Mouse (Mus musculus): ENCODE measurements around the gene Mus81.
"Not testable (repeated sequence)": the region's sequence is repeated elsewhere in the genome, so short reads cannot be mapped to it uniquely, and the experiment has no call there.

Mus81 gene

DNA sequence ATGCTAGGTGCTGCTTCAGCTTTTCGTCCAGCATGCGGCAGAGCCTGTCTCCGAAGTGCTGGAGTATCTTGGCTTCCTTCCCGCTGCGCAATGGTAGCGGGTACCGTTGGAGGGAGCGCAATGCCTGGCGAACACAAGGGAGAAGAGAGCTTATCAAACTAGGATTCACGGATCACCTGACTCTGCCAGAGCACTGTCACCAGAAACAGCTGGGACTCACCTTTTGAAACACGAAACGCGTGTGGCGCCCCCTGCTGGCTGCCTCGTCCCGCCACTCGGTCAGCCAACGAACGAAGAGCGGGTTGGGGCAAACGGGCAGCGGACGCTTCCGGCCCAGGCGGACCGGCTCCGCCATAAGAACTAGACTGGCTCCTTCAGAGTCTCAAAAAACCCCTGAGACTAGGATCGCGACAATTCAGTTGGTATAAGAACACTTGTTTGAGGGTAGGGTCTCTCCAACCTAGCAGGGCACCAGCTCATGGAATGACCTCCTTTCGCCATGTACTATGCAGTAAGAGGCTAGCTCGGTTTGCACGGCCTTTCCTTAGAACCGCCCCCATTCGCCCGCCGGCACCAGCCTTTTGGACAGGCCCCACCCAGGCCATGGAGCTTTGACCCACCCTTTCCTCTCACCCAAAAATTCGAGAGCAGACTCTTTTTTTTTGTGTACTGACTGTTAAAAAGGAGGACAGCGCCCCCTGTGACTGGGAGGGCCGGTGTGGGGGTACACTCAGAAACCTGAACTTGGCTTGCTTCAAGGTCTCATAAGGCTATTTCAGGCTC is at the start of gene Mus81:
Gene Mus81, minus strand, starts transcription at position 635 of the 783 bp plus-strand sequence.
- peak; percentile 91 for DNase-seq (ENCODE audit: low read depth)

DNA sequence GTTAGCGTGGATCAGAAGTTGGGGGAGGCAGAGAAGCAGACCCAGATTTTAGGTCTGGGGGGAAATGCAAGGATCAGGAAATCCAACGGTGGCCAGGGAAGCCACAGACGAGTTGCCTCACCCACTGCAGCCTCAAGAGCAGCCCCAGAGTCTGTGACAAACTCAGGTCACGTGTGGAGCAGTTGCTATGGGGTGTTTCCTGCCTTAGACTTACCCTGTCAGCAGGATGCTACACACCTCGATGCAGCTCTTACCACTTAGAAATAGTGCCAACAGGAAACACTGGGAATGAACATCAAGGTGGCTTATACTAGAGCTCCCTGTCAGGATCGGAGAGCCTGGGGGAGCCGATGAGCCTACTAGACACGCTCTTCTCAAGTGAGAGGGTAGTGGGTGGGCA is 44.3 kb upstream of the Mus81 start:
- DNase-seq (ENCODE audit: low read depth) = no peak

DNA sequence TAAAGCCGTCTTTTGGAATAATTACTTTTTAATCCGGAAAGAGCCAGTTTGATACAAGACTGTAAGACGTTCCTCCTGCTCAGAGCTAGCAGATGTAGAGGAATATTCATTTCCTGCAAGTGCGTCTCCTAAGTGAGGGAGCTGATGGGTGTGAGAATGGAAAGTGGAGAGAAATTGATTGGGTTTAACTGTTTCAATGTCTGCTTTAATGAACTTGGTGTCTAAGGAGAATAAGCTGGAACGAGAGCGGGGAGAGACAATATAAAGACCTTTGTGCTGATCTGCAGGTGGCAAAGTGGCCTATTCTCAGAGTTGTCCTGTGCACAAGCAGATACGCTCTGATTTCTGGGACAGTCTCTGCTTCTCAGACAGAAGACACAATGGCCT is 41.9 kb upstream of the Mus81 start:
- DNase-seq (ENCODE audit: low read depth) = no peak

DNA sequence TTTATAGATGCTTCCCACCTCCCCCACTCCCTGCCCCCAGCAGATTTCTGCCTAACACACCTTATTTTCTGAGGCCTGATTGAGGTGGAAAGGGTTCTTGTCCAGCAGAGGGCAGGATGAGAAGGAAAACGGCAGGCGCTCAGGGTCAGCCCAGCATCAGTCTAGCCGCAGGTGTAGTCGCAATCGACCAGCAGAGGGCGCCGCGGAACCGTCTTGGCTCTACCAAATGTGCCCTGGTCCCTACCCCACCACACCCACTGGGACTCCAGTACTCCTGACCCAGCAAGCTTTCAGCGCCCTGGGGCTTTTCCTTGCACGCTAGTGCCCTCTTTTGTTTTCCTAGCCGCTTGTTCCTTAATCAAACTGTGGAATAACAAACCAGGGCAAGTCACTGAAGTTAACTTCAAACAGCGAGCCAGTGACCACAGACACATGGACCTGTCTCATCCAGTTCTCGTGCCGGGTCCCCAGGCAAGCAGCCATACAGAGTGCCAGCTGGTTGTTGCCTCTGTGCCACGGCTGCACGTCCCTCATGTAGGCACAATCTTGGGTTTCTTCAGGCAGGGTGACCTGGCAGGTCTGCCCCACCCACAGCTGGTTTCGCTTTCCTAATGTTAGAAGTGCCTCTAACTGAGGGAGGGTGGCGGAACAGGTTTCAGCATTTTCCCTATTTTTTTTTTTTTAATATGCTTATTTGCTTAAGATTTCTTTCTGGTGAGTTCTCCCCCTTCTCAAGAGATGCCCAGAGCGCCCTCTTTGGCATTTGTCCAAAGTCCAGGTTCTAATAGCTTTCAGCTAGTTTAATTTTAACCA is 41.3 kb upstream of the Mus81 start:
- DNase-seq (ENCODE audit: low read depth) = peak; percentile 89

DNA sequence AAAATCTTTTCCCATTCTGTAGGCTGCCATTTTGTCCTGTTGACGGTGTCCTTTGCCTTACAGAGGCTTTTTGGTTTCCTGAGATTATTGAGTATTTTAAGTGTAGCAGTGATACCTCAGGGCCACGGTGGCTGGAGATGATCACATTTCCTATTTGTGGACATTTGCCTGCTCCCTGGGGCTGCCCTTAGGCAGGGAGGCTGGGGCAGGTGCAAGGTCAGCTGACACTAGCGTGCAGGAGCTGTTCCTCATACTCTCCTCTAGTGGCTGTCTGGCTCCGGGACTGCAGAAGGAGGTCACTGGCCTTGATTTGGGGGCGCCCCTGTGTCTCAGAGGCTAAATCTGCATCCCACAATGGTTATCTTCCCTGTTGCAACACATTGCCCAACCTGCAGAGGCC is 37.0 kb upstream of the Mus81 start:
- no peak for DNase-seq (ENCODE audit: low read depth)

DNA sequence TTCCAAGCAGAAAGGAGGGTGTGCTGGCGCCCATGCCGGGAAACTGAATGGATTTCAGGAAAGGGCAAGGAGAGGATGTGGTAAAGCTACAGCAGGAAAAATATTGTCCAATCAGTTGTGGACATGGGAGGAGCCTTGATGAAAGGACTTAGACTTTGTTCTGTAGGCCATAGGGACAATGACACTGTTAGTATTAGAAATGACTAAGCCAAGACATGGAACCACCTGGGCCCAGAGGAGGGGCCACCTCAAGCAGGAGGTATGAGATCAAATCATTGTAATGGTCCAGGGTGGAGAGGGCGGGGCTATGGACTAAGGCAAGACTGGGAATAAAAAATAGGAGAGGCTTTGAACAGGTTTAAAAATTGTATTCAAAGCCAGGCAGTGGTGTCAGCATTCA is 30.5 kb upstream of the Mus81 start:
- DNase-seq (ENCODE audit: low read depth) = no peak

DNA sequence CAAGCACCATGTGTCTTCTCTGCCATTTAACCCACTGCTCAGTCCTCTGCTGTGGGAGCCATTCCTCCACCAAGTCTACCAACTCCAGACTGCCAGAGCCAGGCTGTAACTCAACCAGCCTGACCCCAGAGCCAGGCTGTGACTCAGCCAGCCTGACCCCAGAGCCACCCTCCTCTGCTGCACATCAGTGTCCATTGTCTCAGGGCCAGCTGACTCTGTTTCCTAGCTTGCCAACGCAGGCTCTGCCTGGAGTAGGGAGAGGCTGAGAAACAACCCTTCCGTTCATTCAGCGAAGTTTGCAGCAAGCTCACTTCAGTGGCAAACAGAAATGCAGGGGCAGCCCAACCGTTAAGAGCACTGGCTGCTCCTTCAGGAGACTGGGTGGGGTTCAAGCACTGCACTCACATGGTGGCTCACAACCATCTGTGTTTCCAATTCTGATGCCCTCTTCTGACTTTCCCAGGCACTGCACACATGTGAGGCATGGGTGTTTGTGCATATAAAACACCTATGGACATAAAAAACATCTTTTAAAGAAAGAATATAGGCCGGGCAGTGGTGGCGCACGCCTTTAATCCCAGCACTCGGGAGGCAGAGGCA is 28.8 kb upstream of the Mus81 start:
- DNase-seq (ENCODE audit: low read depth) = peak; percentile 82

DNA sequence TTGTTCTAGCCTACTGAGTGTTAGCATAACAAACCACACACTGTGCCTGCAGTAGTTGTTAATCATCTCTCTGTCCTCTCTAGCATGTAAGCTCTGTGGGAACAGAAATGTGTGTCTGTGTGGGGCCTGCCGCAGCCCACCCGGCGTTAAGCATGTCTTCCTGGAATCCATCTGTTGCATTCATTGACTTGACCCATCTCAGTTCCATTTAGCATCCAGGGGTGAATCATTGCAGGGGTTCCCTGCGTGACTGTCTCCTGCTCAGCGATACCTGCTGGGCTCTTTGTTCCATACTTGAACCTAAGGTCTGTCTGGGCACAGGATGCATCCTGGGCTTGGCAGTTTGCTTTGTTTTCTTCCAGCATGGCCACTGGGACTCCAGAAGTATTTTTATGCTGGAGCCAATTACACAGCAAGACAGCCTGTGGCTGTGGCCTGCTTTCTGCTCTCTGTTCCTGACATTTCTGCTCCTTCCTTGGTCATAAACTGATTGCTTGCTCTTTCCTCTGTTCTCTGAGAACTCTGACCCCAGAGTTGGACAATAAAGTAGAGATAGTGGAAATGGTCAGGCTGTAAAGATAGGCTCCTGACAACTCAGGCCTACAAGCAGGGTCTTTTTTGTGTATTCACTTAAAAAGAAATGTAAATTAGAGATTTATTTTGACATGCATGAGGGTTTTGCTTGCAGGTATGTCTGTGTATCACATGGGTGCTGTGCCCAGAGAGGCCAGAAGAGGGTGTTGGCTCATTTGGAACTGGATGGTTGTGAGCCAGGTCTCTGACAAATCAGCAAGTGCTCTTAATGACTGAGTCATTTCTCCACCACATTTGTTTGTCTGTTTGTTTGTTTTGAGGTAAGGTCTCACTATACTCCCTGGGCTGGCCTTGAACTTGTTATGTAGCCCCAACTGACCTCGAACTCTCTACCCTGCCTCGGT is 27.9 kb upstream of the Mus81 start:
- DNase-seq (ENCODE audit: low read depth) = no peak

DNA sequence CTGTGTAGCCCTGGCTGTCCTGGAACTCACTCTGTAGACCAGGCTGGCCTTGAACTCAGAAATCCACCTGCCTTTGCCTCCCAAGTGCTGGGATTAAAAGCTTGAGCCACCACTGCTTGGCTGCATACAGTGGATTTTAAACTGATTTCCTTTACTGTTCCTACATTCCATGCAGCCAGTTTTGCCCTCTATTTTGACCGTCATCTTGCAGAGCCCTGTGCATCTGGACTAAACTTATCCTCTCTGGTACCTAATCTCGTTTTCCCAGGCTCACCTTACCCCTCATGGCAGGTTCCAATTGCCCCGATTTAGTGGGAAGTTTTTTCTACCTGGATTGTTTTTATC is 24.8 kb upstream of the Mus81 start:
- no peak for DNase-seq (ENCODE audit: low read depth)

DNA sequence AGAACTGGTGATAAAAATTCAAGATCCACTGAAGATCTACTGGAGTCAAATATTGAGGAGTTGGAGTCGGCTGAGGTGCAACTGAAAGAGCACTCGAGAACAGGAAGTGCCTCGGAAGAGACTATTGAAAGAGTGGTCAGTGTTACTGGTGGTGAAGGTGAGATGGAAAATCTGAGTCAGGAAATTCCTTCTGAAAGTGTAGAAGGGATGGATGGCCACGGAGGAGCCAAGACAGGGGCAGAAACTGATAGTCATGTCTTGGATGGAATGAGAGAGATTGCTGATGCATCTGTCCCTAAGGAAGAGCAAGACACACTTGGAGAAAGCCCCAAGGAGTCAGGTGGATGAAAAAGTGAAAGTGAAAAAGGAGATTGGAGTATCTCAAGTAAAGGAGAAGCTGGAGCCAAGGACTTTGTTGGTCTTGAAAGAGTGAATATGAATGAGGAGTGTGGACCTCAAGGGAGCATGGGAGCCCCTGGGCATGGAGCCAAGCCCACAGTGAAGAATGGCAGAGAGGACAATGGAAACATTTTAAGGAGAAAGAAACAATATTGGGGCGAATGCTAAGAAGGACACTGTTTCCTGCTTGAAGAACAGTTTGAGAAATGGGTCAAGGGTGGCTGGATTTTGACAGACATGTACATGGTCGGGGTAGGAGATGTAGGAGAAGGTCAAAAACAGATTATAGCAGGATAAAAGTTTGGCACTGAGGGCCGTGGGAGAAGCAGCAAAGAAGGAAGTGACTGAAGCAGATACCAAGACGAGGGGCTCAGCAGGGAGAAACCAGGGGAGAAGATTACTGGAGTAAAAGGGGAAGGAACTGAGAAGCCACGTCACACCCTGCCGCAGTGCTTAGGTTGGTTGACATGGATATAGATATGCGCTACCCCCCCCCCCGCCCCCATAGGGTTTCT is 24.1 kb upstream of the Mus81 start:
- DNase-seq (ENCODE audit: low read depth) = no peak

DNA sequence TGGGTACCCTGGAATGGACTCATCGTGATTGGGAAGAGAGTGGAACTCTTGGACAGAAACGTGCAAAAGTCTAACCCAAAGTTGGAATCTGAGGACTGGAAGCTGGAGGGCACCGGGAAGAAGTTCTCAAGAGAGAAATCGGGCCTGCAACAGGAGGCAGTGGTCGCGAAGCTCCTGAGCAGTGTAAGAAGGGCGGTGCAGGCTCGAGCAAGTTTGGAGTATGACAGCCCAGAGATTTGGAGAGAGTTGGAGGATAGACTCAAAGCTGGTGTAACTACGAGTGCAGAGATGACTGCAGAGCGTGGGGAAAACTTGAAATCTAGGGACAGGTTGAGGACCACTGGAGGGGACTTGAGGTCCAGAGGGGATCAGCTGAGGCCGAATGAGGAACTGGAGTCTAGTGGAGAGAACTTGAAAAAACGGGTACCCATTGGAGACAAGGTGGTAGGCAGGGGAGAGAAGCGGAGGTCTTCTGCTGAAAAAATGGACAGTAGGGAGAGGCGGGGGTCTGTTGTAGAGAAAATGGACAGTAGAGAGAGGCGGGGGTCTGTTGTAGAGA is 23.0 kb upstream of the Mus81 start:
- no peak for DNase-seq (ENCODE audit: low read depth)

DNA sequence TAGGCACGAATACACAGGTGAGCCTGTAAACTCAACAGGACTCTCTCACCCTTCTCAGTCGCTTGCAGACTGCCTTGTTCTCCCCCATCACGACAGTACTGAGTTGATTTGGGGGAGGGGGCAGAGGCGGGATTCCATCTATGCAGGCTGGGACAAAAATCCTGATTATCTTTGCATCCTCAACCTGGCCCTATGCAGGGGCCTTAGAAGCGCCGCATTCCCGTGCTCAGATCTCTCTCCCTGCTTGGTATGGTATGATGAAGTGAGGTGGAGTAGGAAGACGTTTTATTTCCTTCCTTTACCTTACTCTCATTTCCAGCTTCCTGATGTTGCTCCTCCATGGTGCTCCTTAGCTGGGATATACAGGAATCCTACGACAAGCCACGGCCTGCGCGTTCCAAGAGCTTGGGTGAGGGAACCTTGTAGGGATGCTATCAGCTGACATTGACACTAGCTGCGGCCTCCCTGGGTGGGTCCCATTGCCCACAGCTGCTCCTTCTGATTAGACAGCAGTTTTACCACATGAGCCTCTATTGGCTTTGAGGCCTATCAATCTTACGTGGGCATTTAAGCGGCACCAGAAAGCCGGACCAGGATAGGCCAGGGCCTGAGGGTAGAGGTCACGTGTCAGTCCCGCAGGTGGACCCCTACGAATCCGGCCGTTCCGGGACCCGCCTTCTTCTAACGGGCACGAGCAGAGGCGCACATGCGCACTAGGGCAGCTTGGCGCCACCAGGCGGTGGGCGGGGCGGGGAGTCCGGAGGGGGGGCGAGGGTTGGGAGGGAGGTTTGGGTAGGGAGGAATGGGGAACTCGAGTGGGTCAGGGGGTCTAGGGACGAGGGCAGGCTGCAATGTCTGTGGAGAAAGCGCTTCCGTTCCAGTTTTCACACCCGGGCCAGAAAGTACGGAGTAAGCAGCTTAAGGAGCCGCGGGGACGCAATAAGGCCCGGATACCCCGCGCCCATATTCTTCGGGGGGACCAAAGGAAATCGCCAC is 22.1 kb upstream of the Mus81 start, which contains the start of gene Snx32:
Gene Snx32, minus strand, starts transcription at position 508 of the 996 bp plus-strand sequence.
- peak; percentile 99 for DNase-seq (ENCODE audit: low read depth)

DNA sequence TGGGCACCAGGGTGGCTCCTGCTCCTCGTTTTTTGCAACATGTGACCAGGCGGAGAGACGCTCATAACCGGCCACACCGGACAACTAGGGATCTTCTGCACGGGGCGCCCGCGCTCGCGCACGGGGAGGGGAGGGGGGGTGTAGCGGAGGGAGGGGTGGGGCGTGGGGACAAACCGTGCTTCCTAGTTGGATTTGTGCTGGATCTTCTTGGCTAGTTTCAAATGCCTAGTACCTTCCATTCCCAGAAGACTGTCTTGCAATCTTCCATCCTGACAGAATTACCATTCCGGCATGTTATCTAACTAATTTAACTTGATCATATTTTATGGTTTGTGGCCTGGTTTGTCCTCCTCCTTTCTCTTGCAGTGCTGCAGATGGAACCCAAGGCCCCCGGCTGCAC is 15.5 kb upstream of the Mus81 start, which contains the start of gene 1700020D05Rik:
Gene 1700020D05Rik, minus strand, starts transcription at position 101 of the 400 bp plus-strand sequence.
- DNase-seq (ENCODE audit: low read depth) = no peak

DNA sequence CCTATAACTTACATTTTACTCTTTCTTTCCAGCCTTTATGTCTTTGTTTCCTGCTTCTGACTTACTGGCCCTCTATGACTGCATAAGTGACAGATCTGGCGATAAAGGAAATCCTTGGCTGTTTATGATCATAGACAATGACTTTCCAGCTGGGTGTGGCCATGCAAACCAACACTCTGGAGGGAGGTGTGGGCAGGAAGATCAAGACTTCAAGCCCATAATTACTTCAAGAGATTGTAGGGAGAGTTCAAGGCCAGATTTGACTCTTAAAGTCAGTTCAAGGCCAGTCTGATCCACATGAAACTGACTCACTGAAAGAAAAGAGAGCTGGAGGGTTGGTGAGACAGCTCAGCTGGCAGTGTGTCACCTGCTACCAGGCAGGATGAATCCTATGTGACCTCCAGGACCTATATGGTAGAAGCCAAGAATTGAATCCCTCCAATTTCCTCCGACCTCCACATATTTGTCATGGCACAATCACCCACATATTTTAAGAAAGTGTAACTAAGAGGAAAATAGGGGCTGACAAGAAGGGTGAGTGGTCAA is 12.2 kb upstream of the Mus81 start:
- no peak for DNase-seq (ENCODE audit: low read depth)

DNA sequence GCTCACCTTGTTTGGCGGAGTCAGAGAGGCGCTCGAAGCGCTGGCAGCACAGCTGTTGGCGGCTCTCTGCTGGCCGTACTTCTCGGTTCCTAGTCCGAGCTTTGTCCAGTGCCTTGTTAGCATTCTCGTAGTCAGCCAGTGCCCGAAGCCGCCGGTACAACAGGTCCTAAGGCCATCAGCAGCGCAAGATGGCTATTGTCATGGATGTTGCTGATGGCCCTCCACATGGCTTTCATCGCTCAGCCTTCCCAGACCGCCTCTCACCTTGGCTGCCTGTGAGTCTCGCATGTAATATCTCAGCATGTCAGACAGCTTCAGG is 7.8 kb upstream of the Mus81 start:
- DNase-seq (ENCODE audit: low read depth) = no peak

DNA sequence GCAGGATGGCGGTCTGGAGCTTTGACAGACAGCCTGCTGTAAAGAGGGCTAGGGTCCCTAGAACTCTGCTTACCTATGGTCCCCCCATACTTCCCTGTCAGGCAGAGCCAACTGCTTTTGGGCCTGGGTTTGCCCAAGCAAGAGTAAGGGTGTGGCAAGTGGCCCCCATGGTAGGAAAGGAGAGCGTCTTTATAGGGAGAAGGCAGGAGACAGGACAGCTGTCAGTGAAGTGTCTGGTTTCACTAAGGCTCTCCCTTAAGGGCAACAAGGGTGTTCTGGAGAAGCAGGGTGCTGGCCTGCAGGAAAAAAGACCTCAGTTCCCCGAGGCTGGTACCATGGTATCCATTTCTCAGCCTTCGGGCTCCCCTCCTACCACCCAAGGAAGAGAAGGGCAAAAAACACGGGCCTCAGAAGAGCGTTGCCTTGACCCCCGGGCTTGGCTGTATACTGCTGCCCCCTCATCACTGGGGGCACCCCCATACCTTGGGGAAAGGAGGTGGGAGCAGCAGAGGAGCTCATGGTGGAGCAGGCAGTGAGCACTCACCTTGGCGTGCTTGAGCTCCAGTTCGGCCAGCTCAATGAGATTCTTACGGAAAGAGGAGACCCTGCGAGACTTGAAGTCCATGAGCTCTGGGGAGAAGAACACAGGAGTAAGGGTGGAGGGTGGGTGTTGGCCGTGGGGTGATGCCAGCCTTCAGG is 7.3 kb upstream of the Mus81 start:
- no peak for DNase-seq (ENCODE audit: low read depth)

DNA sequence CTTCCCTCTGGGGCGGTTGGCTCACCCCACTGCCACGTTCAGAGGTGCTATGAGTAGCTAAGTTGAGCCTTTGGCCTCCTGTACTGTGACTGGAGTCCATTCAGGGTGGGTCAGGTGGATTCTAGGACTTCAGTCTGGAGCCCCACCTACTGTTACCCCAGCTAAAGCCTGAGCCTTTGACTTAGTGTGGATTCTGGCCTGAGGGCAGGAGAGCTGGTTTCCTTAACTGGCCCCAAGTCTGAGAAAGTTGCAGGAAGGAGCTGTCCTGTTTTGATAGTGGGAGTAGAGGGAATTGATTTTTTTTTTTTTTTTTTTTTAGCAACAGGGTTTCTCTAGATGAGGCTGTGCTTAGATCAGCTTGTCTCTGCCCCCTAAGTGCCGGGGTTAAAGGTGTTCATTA is 6.1 kb upstream of the Mus81 start:
- DNase-seq (ENCODE audit: low read depth) = no peak

DNA sequence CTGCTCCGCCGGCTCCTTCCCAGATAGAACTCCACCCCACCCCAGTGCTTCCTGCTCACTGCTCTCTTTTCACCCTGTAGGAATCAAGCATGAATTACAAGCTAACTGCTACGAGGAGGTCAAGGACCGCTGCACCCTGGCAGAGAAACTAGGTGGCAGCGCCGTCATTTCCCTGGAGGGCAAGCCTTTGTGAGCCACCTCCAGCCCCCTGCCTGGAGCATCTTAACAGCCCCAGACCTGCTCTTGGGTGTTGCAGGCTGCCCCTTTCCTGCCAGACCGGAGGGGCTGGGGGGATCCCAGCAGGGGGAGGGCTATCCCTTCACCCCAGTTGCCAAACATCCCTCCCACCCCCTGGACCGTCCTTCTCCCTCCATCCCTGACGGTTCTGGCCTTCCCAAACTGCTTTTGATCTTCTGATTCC is 5.1 kb upstream of the Mus81 start:
- not testable (repeated sequence) for DNase-seq (ENCODE audit: low read depth)

Data from fibroblast of lung, adult 2 months (primary cell).